Mouse (Mus musculus) liver, embryonic 14.5 days (tissue): Measurements from ENCODE around the gene H2afv.

Experiments used
- CTCF ChIP-seq: IDR thresholded peaks from 2 replicates; pipeline ENCODE4 v1.5.1; 2016; ENCODE audit warnings: antibody characterized with exemption, low read depth, control low read depth
- EP300 ChIP-seq: IDR thresholded peaks from 2 replicates; pipeline ENCODE4 v1.6.1; 2016; ENCODE audit warnings: antibody characterized with exemption, low read depth

DNA sequence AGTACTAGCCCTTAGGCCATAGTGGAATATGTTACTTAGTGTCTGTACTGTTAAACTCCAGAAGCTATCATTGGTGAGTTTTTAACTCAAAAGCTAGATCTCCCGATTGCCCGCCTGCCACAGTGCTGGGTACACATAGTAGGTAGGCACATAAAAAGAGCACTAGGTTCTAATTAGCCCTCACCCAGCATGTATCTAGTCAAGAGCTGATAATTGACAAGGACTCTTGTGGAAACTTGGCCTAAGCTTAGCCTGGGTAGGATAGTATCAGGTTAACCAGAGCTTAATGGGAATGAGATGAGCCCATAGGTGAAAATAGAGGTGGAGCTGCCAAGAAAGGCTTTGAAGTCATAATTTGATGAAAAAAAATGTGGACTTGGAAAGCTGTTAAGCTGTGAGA is 27.2 kb downstream of the H2afv start:
- TF ChIP-seq CTCF (no peak), EP300 (no peak)
